Comparison of ENCODE assay signal across 7 mouse cellular contexts in the genomic region with DNA sequence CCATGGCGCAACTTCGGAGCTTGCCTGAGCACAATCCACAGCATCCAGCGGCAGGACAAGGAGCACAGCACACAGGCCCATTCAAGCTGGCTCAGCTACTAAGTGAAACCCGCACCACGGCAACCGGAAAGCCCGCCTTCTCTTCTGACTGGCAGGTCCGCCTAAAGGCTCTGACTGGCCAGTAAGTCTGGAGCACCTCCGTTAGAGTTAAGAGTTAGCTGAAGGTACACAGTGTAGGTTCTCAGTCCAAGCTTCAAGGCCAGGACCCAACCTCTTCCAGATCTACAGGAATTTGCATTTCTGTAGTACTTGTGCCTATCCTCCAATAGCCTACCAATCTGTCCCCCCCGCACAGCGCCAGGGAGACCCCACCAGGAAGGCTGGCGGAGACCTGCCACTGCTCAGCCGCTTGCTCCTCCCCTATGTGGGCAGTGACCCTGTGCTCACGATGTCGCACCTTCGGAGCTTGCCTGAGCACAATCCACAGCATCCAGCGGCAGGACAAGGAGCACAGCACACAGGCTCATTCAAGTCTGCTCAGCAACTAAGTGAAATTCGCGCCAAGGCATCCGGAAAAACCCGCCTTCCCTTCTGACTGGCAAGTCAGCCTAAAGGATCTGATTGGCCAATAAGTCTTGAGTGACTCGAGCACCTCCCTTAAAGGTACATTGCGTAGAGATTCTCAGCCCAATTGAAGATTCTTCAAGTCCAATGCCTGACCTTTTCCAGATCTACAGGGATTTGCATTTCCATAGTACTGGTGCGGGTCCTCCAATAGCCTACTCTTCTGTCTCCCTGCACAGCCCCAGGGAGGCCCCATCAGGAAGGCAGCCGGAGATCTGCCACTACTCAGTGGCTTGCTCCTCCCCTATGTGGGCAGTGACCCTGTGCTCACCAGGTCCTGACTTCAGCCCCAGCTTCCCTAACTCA. TPM values are rescaled to one million over a fixed set of nuclear protein-coding genes. Genes with fewer than 3 reads are reported as not detected.
DNase-seq lines count a peak whose midpoint lies in the region; ATAC-seq lines count a peak whose summit lies in the region.
"Not testable (repeated sequence)": the region's sequence is repeated elsewhere in the genome, so short reads cannot be mapped to it uniquely, and the experiment has no call there.

A gene (minus strand): TSS at position 562 of the 930 bp plus-strand sequence.

- H3K4me3 ChIP-seq in embryonic facial prominence, embryonic 11.5 days (ENCODE audit: low read depth, low read length): peak within 1 kb of the TSS; percentile 71
- H3K4me3 ChIP-seq in limb, embryonic 10.5 days: peak within 1 kb of the TSS; percentile 73
- peak within 1 kb of the TSS; percentile 86 for H3K4me3 ChIP-seq in midbrain, embryonic 13.5 days (replicated peaks)

- peak within 1 kb of the TSS; percentile 73 for H3K9ac ChIP-seq in embryonic facial prominence, embryonic 11.5 days (replicated peaks; ENCODE audit: low read length)
- peak within 1 kb of the TSS; percentile 70 for H3K9ac ChIP-seq in midbrain, embryonic 13.5 days (replicated peaks)

- not testable (repeated sequence) for H3K4me1 ChIP-seq in embryonic facial prominence, embryonic 11.5 days (ENCODE audit: control insufficient read depth, insufficient read depth, low read length); limb, embryonic 10.5 days
- peaks cover 13% of the 10 kb centered on the region for H3K4me1 ChIP-seq in midbrain, embryonic 13.5 days (replicated peaks)

- peak; percentile 92 for DNase-seq in adrenal gland, postnatal 14 days
- DNase-seq in embryonic facial prominence, embryonic 11.5 days (ENCODE audit: low spot score): peak; percentile 93
- DNase-seq in kidney, adult 11 months: peak; percentile 88
- DNase-seq in limb, embryonic 10.5 days (ENCODE audit: low spot score): peak; percentile 88
- DNase-seq in spleen, adult 12 weeks (ENCODE audit: low spot score): peak; percentile 71

- peak within 1 kb of the TSS; percentile 57 for H3K4me2 ChIP-seq in embryonic facial prominence, embryonic 11.5 days (ENCODE audit: low read depth, low read length)
- peak within 1 kb of the TSS; percentile 69 for H3K4me2 ChIP-seq in midbrain, embryonic 13.5 days (replicated peaks)

- peak within 1 kb of the TSS; percentile 72 for H3K27ac ChIP-seq in embryonic facial prominence, embryonic 11.5 days (replicated peaks; ENCODE audit: low read depth, low read length)
- H3K27ac ChIP-seq in limb, embryonic 10.5 days: peak within 1 kb of the TSS; percentile 90
- H3K27ac ChIP-seq in midbrain, embryonic 13.5 days: peak within 1 kb of the TSS; percentile 65

- H3K9me3 ChIP-seq in embryonic facial prominence, embryonic 11.5 days (replicated peaks; ENCODE audit: control insufficient read depth, low read length); limb, embryonic 10.5 days (replicated peaks); midbrain, embryonic 13.5 days: not testable (repeated sequence)

- WGBS in embryonic facial prominence, embryonic 11.5 days: under 1% methylated on average over 25 of the region's 25 CpGs
- under 1% methylated on average over 25 of the region's 25 CpGs for WGBS in limb, embryonic 10.5 days
- under 1% methylated on average over 25 of the region's 25 CpGs for WGBS in midbrain, embryonic 13.5 days

- H3K36me3 ChIP-seq in embryonic facial prominence, embryonic 11.5 days (replicated peaks; ENCODE audit: control insufficient read depth, insufficient read depth, low read depth, low read length); midbrain, embryonic 13.5 days: not testable (repeated sequence)
- peaks cover 26% of the 10 kb centered on the region for H3K36me3 ChIP-seq in limb, embryonic 10.5 days

- peak; percentile 99 for ATAC-seq in embryonic facial prominence, embryonic 11.5 days (replicated peaks; ENCODE audit: insufficient number of reproducible peaks, low FRiP score, low TSS enrichment, low read depth)
- ATAC-seq in granulocyte monocyte progenitor cell, adult 5-6 weeks (replicated peaks; ENCODE audit: poor library complexity, severe bottlenecking): peak; percentile 98
- ATAC-seq in midbrain, embryonic 13.5 days: peak; percentile 98

- not testable (repeated sequence) for H3K27me3 ChIP-seq in embryonic facial prominence, embryonic 11.5 days (ENCODE audit: control insufficient read depth, insufficient read depth, low read length); limb, embryonic 10.5 days (ENCODE audit: low read depth, poor library complexity, severe bottlenecking); midbrain, embryonic 13.5 days

RNA-seq across cellular contexts. Expression of the gene that starts here (rescaled TPM):
- 7.0 and 8.1 TPM in 2 replicates for total RNA-seq in adrenal gland, postnatal 14 days (2021)
- 27.3 and 31.9 TPM in 2 replicates for polyA plus RNA-seq in embryonic facial prominence, embryonic 11.5 days (2014; fragmentation: Nextera tagmentation; extraction: Ambion mirVana)
- 62.8 and 64.4 TPM in 2 replicates for total RNA-seq in granulocyte monocyte progenitor cell, adult 5-6 weeks (2014; fragmentation: Nextera tagmentation)
- 45.6 and 65.1 TPM in 2 replicates for total RNA-seq in granulocyte monocyte progenitor cell, adult 5-6 weeks (2017)
- 35.8 and 36.8 TPM in 2 replicates for polyA plus RNA-seq in limb, embryonic 10.5 days (2016; fragmentation: Nextera tagmentation; extraction: Ambion mirVana)
- 17.8 and 19.8 TPM in 2 replicates for polyA plus RNA-seq in midbrain, embryonic 13.5 days (2015; fragmentation: Nextera tagmentation; extraction: Ambion mirVana)

Comparison
In these comparisons a context has a peak if more than half of its experiments do, and no peak if none do; other contexts are left out.
1. Peak in every context shown above with its lines: DNase-seq, ATAC-seq, H3K4me3 ChIP-seq and H3K27ac ChIP-seq.